Mouse (Mus musculus): ENCODE results near the gene 1700088E04Rik. TPM values are rescaled to one million over a fixed set of nuclear protein-coding genes. Genes with fewer than 3 reads are reported as not detected.

1700088E04Rik gene
- 1.9 and 2.6 TPM in 2 replicates for total RNA-seq (2012; rRNA removed)

GRCm38 (mm10) chr15:79140866-79141565, at the start of gene 1700088E04Rik, which contains the start of gene Polr2f:
Gene 1700088E04Rik, minus strand, starts transcription at chr15:79141253.
Gene Polr2f, plus strand, starts transcription at chr15:79141009.
- H3K36me3 ChIP-seq (ENCODE audit: control insufficient read depth, insufficient read depth, low read length, poor library complexity, severe bottlenecking) = peaks cover 19% of the 10 kb centered on the region
- TF ChIP-seq HCFC1 (IDR thresholded peaks at IDR 0.05; ENCODE audit: borderline replicate concordance, insufficient read depth, low read length) (no peak), MAFK (IDR thresholded peaks at IDR 0.05; ENCODE audit: insufficient read depth, low read depth, low read length) (no peak), CHD2 (IDR thresholded peaks at IDR 0.05; ENCODE audit: low read depth, low read length) (no peak), ZC3H11A (IDR thresholded peaks at IDR 0.05; ENCODE audit: borderline replicate concordance, low read depth, low read length) (no peak), ZNF384 (IDR thresholded peaks at IDR 0.05; ENCODE audit: low read depth, low read length) (no peak)
- peak within 1 kb of the TSS; percentile 88 for H3K9ac ChIP-seq (ENCODE audit: insufficient read depth, low read depth, low read length, poor library complexity, severe bottlenecking)

GRCm38 (mm10) chr15:79187819-79188218, 46.8 kb upstream of the 1700088E04Rik start:
- TF ChIP-seq ZNF384 (IDR thresholded peaks at IDR 0.05; ENCODE audit: low read depth, low read length) (no peak), MAFK (IDR thresholded peaks at IDR 0.05; ENCODE audit: insufficient read depth, low read depth, low read length) (no peak), CHD2 (IDR thresholded peaks at IDR 0.05; ENCODE audit: low read depth, low read length) (no peak), ZC3H11A (IDR thresholded peaks at IDR 0.05; ENCODE audit: borderline replicate concordance, low read depth, low read length) (no peak), HCFC1 (IDR thresholded peaks at IDR 0.05; ENCODE audit: borderline replicate concordance, insufficient read depth, low read length) (no peak)
- Histone ChIP-seq H3K36me3 (ENCODE audit: control insufficient read depth, insufficient read depth, low read length, poor library complexity, severe bottlenecking) (no peaks in the 10 kb centered on the region), H3K9me3 (ENCODE audit: control insufficient read depth, insufficient read depth, low read depth, low read length) (no peaks in the 10 kb centered on the region), H3K4me3 (ENCODE audit: insufficient read depth in 1 of 2, low read depth in 1 of 2, low read length in 2 of 2, poor library complexity in 1 of 2, severe bottlenecking in 1 of 2) (no peak overlapping the region), H3K9ac (ENCODE audit: insufficient read depth, low read depth, low read length, poor library complexity, severe bottlenecking) (no peak overlapping the region), H3K4me1 (ENCODE audit: control insufficient read depth in 2 of 2, insufficient read depth in 2 of 2, low read length in 2 of 2, poor library complexity in 1 of 2) (no peaks in the 10 kb centered on the region; a peak in 1 of 4 replicates), H3K27ac (ENCODE audit: insufficient read depth, low read depth, low read length, poor library complexity, severe bottlenecking) (no peak overlapping the region)
- in situ Hi-C loops (cut with MboI; ENCODE audit: low sequenced_read_pairs in 2 of 2, unreplicated experiment in 2 of 2) = no loop called here
- DNase-seq (ENCODE audit: low read depth, low spot score) = no peak

More at GRCm38 (mm10) chr15:79140866-79141565, at the start of gene 1700088E04Rik, which contains the start of gene Polr2f:
- in situ Hi-C loops (cut with MboI; ENCODE audit: low sequenced_read_pairs in 2 of 2, unreplicated experiment in 2 of 2) = no loop called here
- peak; percentile 96 for DNase-seq (ENCODE audit: low read depth, low spot score)
- Histone ChIP-seq H3K27ac (ENCODE audit: insufficient read depth, low read depth, low read length, poor library complexity, severe bottlenecking) (peak within 1 kb of the TSS; percentile 46; the same call in 1 of the 2 replicates), H3K4me3 (ENCODE audit: insufficient read depth in 1 of 2, low read depth in 1 of 2, low read length in 2 of 2, poor library complexity in 1 of 2, severe bottlenecking in 1 of 2) (peak within 1 kb of the TSS; percentile 68 to 96), H3K9me3 (ENCODE audit: control insufficient read depth, insufficient read depth, low read depth, low read length) (no peaks in the 10 kb centered on the region), H3K4me1 (ENCODE audit: control insufficient read depth in 2 of 2, insufficient read depth in 2 of 2, low read length in 2 of 2, poor library complexity in 1 of 2) (peaks cover 4 to 8% of the 10 kb centered on the region in 2 experiments; a peak in 3 of 4 replicates)

GRCm38 (mm10) chr15:79185213-79185612, 44.2 kb upstream of the 1700088E04Rik start:
- TF ChIP-seq HCFC1 (IDR thresholded peaks at IDR 0.05; ENCODE audit: borderline replicate concordance, insufficient read depth, low read length) (no peak), ZC3H11A (IDR thresholded peaks at IDR 0.05; ENCODE audit: borderline replicate concordance, low read depth, low read length) (no peak), CHD2 (IDR thresholded peaks at IDR 0.05; ENCODE audit: low read depth, low read length) (no peak), ZNF384 (IDR thresholded peaks at IDR 0.05; ENCODE audit: low read depth, low read length) (no peak), MAFK (IDR thresholded peaks at IDR 0.05; ENCODE audit: insufficient read depth, low read depth, low read length) (no peak)
- no peak overlapping the region for H3K9ac ChIP-seq (ENCODE audit: insufficient read depth, low read depth, low read length, poor library complexity, severe bottlenecking)
- no peaks in the 10 kb centered on the region for H3K9me3 ChIP-seq (ENCODE audit: control insufficient read depth, insufficient read depth, low read depth, low read length)
- H3K4me1 ChIP-seq (ENCODE audit: control insufficient read depth in 2 of 2, insufficient read depth in 2 of 2, low read length in 2 of 2, poor library complexity in 1 of 2) = no peaks in the 10 kb centered on the region
- no peak overlapping the region for H3K4me3 ChIP-seq (ENCODE audit: insufficient read depth in 1 of 2, low read depth in 1 of 2, low read length in 2 of 2, poor library complexity in 1 of 2, severe bottlenecking in 1 of 2)
- no peaks in the 10 kb centered on the region for H3K36me3 ChIP-seq (ENCODE audit: control insufficient read depth, insufficient read depth, low read length, poor library complexity, severe bottlenecking)
- in situ Hi-C loops (cut with MboI; ENCODE audit: low sequenced_read_pairs in 2 of 2, unreplicated experiment in 2 of 2) = no loop called here
- H3K27ac ChIP-seq (ENCODE audit: insufficient read depth, low read depth, low read length, poor library complexity, severe bottlenecking) = no peak overlapping the region
- no peak for DNase-seq (ENCODE audit: low read depth, low spot score)

- Histone ChIP-seq H3K36me3 (ENCODE audit: control insufficient read depth, insufficient read depth, low read length, poor library complexity, severe bottlenecking) (no peaks in the 10 kb centered on the region), H3K4me3 (ENCODE audit: insufficient read depth in 1 of 2, low read depth in 1 of 2, low read length in 2 of 2, poor library complexity in 1 of 2, severe bottlenecking in 1 of 2) (no peak overlapping the region), H3K4me1 (ENCODE audit: control insufficient read depth in 2 of 2, insufficient read depth in 2 of 2, low read length in 2 of 2, poor library complexity in 1 of 2) (no peaks in the 10 kb centered on the region), H3K9ac (ENCODE audit: insufficient read depth, low read depth, low read length, poor library complexity, severe bottlenecking) (no peak overlapping the region), H3K9me3 (ENCODE audit: control insufficient read depth, insufficient read depth, low read depth, low read length) (no peaks in the 10 kb centered on the region), H3K27ac (ENCODE audit: insufficient read depth, low read depth, low read length, poor library complexity, severe bottlenecking) (no peak overlapping the region)
- TF ChIP-seq MAFK (IDR thresholded peaks at IDR 0.05; ENCODE audit: insufficient read depth, low read depth, low read length) = no peak
- TF ChIP-seq ZC3H11A (IDR thresholded peaks at IDR 0.05; ENCODE audit: borderline replicate concordance, low read depth, low read length) = no peak
- no peak for TF ChIP-seq CHD2 (IDR thresholded peaks at IDR 0.05; ENCODE audit: low read depth, low read length)
- TF ChIP-seq HCFC1 (IDR thresholded peaks at IDR 0.05; ENCODE audit: borderline replicate concordance, insufficient read depth, low read length) = no peak
- no peak for TF ChIP-seq ZNF384 (IDR thresholded peaks at IDR 0.05; ENCODE audit: low read depth, low read length)
- no peak for DNase-seq (ENCODE audit: low read depth, low spot score)
- in situ Hi-C loops (cut with MboI; ENCODE audit: low sequenced_read_pairs in 2 of 2, unreplicated experiment in 2 of 2) = no loop called here
Observed at GRCm38 (mm10) chr15:79176905-79177304, 35.9 kb upstream of the 1700088E04Rik start.

All from ES-E14 (cell line).